Mouse (Mus musculus): ENCODE data around the gene Tmem183a.

DNA sequence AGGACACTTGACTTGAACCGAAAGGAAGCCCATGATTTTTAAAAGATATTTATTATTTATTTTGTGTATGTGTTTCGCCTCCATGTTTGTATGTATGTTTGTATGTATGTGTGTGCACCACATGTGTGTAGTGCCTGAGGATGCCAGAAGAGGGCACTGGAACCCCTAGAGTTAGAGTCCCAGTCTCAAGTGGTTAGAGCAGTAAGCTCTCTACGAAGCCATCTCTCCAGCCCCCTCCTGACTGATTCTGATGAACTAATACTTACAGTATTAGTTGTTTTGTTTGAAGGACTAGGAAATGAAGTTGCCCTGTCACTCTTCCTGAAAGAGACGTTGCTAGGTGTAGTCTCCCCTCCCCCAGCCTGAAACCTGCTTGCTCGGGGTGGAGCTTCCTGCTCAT, 38.0 kb upstream of the Tmem183a start:
- no peak for TF ChIP-seq CEBPB (IDR thresholded peaks at IDR 0.05; ENCODE audit: insufficient read depth, poor library complexity, severe bottlenecking)
- no peak for TF ChIP-seq POLR2A (IDR thresholded peaks at IDR 0.05; ENCODE audit: insufficient read length, low read depth)
- no peak for TF ChIP-seq SRF (IDR thresholded peaks at IDR 0.05; ENCODE audit: control insufficient read depth, insufficient read length, low read depth)
